Mouse (Mus musculus) MEL (cell line): ENCODE data around the gene Pcdh18. TPM values are rescaled to one million over a fixed set of nuclear protein-coding genes. Genes with fewer than 3 reads are reported as not detected.

ENCODE experiments used
- DNase-seq: peaks from one replicate; pipeline ENCODE4 v3.0.0; 2011; ENCODE audit warnings: low read depth, low spot score
- H3K27ac ChIP-seq: 2 replicates; pipeline ENCODE4 v1.5.1; 2012; ENCODE audit warnings: low read depth, mild to moderate bottlenecking, control low read depth, low read length, moderate library complexity; ENCODE audit not compliant: control insufficient read depth
- H3K27me3 ChIP-seq, 2 experiments: fragments of 150-350 bp in 1 of 2; sonication (generic) in 1 of 2; 2 replicates each; pipeline ENCODE4 v1.6.1; 2012; ENCODE audit warnings: low read length in 2 of 2, mild to moderate bottlenecking in 2 of 2, improper control_type of control experiment in 1 of 2, moderate library complexity in 1 of 2; ENCODE audit not compliant: insufficient read depth in 2 of 2, control insufficient read depth in 1 of 2
- H3K36me3 ChIP-seq, 2 experiments: 2 replicates each; pipeline ENCODE4 v1.6.1; 2012 to 2014; ENCODE audit warnings: low read length in 2 of 2, improper control_type of control experiment in 1 of 2, inconsistent platforms in 1 of 2, mild to moderate bottlenecking in 1 of 2; ENCODE audit not compliant: insufficient read depth in 2 of 2, control insufficient read depth in 1 of 2
- H3K4me1 ChIP-seq, 2 experiments: fragments of 150-350 bp in 1 of 2; sonication (generic) in 1 of 2; 2 replicates each; pipeline ENCODE4 v1.6.1; 2012; ENCODE audit warnings: low read length in 2 of 2, improper control_type of control experiment in 1 of 2, mild to moderate bottlenecking in 1 of 2; ENCODE audit not compliant: insufficient read depth in 2 of 2, control insufficient read depth in 1 of 2
- H3K4me3 ChIP-seq, 2 experiments: fragments of 150-350 bp in 1 of 2; sonication (generic) in 1 of 2; 2 replicates each; pipeline ENCODE4 v1.5.1; 2012; ENCODE audit warnings: low read depth in 2 of 2, low read length in 2 of 2, mild to moderate bottlenecking in 2 of 2, moderate library complexity in 2 of 2, control low read depth in 1 of 2, improper control_type of control experiment in 1 of 2; ENCODE audit not compliant: control insufficient read depth in 1 of 2, insufficient read depth in 1 of 2
- H3K79me2 ChIP-seq: 2 replicates; pipeline ENCODE4 v1.6.1; 2012; ENCODE audit warnings: mild to moderate bottlenecking, low read length, moderate library complexity; ENCODE audit not compliant: control insufficient read depth, poor library complexity, insufficient read depth
- H3K9ac ChIP-seq: 2 replicates; pipeline ENCODE4 v1.6.1; 2012; ENCODE audit warnings: low read depth, mild to moderate bottlenecking, control low read depth, low read length, moderate library complexity; ENCODE audit not compliant: control insufficient read depth, poor library complexity, severe bottlenecking
- H3K9me3 ChIP-seq: fragments of 150-350 bp; sonication (generic); replicated peaks from 2 replicates; pipeline ENCODE4 v1.6.1; 2012; ENCODE audit warnings: mild to moderate bottlenecking, low read length, improper control_type of control experiment, moderate library complexity; ENCODE audit not compliant: insufficient read depth
- BHLHE40 ChIP-seq: IDR thresholded peaks from 2 replicates; pipeline ENCODE4 v1.6.1; 2012; ENCODE audit warnings: low read depth, mild to moderate bottlenecking, inconsistent platforms, low read length, improper control_type of control experiment, borderline replicate concordance
- CHD2 ChIP-seq: IDR thresholded peaks from 2 replicates; pipeline ENCODE4 v1.6.1; 2011; ENCODE audit warnings: low read length, improper control_type of control experiment
- ELF1 ChIP-seq: IDR thresholded peaks from 2 replicates; pipeline ENCODE4 v1.6.1; 2014; ENCODE audit warnings: low read depth, mild to moderate bottlenecking, inconsistent platforms, low read length, improper control_type of control experiment, moderate library complexity
- EP300 ChIP-seq, 2 experiments: IDR thresholded peaks; 2 replicates each; pipeline ENCODE4 v1.6.1; 2011; ENCODE audit warnings: improper control_type of control experiment in 2 of 2, low read length in 2 of 2, low read depth in 1 of 2, mild to moderate bottlenecking in 1 of 2
- ETS1 ChIP-seq: IDR thresholded peaks from 2 replicates; pipeline ENCODE4 v1.6.1; 2012; ENCODE audit warnings: low read depth, mild to moderate bottlenecking, inconsistent platforms, low read length, improper control_type of control experiment, moderate library complexity
- GABPA ChIP-seq: IDR thresholded peaks from 2 replicates; pipeline ENCODE4 v1.6.1; 2012; ENCODE audit warnings: low read depth, mild to moderate bottlenecking, inconsistent platforms, low read length, improper control_type of control experiment, moderate library complexity
- GATA1 ChIP-seq: IDR thresholded peaks from 2 replicates; pipeline ENCODE4 v1.6.1; 2011; ENCODE audit warnings: low read depth, low read length, improper control_type of control experiment
- HCFC1 ChIP-seq: IDR thresholded peaks from 2 replicates; pipeline ENCODE4 v1.6.1; 2012; ENCODE audit warnings: low read depth, mild to moderate bottlenecking, inconsistent platforms, low read length, improper control_type of control experiment, moderate library complexity
- JUND ChIP-seq: IDR thresholded peaks from 2 replicates; pipeline ENCODE4 v1.6.1; 2011; ENCODE audit warnings: low read depth, mild to moderate bottlenecking, improper control_type of control experiment, low read length
- MEF2A ChIP-seq: IDR thresholded peaks from 2 replicates; pipeline ENCODE4 v1.6.1; 2014; ENCODE audit warnings: low read depth, mild to moderate bottlenecking, inconsistent platforms, low read length, improper control_type of control experiment; ENCODE audit not compliant: poor library complexity, insufficient replicate concordance, severe bottlenecking; ENCODE audit errors: extremely low read depth
- MYC ChIP-seq: IDR thresholded peaks from 2 replicates; pipeline ENCODE4 v1.6.1; 2011; ENCODE audit warnings: low read depth, mild to moderate bottlenecking, low read length, improper control_type of control experiment, moderate library complexity
- POLR2AphosphoS5 ChIP-seq: IDR thresholded peaks from 2 replicates; pipeline ENCODE4 v1.6.1; 2012; ENCODE audit warnings: low read depth, borderline replicate concordance, mild to moderate bottlenecking, inconsistent platforms, low read length, moderate library complexity, mixed read lengths
- RCOR1 ChIP-seq: IDR thresholded peaks from 2 replicates; pipeline ENCODE4 v1.6.1; 2012; ENCODE audit warnings: low read depth, mild to moderate bottlenecking, inconsistent platforms, low read length, improper control_type of control experiment
- SMC3 ChIP-seq: IDR thresholded peaks from 2 replicates; pipeline ENCODE4 v1.6.1; 2011; ENCODE audit warnings: low read depth, low read length, improper control_type of control experiment
- TBP ChIP-seq: IDR thresholded peaks from 2 replicates; pipeline ENCODE4 v1.8.0; 2011; ENCODE audit warnings: low read depth, low read length, improper control_type of control experiment
- TCF12 ChIP-seq: IDR thresholded peaks from 2 replicates; pipeline ENCODE4 v1.6.1; 2014; ENCODE audit warnings: low read depth, mild to moderate bottlenecking, inconsistent platforms, low read length, improper control_type of control experiment, moderate library complexity
- USF2 ChIP-seq, 2 experiments: IDR thresholded peaks; 2 replicates each; pipeline ENCODE4 v1.6.1; 2011 to 2012; ENCODE audit warnings: improper control_type of control experiment in 2 of 2, low read length in 2 of 2, borderline replicate concordance in 1 of 2, inconsistent platforms in 1 of 2, low read depth in 1 of 2, mild to moderate bottlenecking in 1 of 2; ENCODE audit not compliant: insufficient read depth in 1 of 2
- ZKSCAN1 ChIP-seq: IDR thresholded peaks from 2 replicates; pipeline ENCODE4 v1.6.1; 2012; ENCODE audit warnings: low read depth, mild to moderate bottlenecking, inconsistent platforms, low read length, improper control_type of control experiment, moderate library complexity
- ZMIZ1 ChIP-seq: IDR thresholded peaks from 2 replicates; pipeline ENCODE4 v1.6.1; 2012; ENCODE audit warnings: low read depth, mild to moderate bottlenecking, inconsistent platforms, low read length, improper control_type of control experiment, moderate library complexity
- ZNF384 ChIP-seq: IDR thresholded peaks from 2 replicates; pipeline ENCODE4 v1.6.1; 2012; ENCODE audit warnings: low read depth, mild to moderate bottlenecking, inconsistent platforms, low read length, improper control_type of control experiment
- polyA plus RNA-seq, 2 experiments: library from polyadenylated mRNA; stranded (reverse) in 1 of 2; unstranded in 1 of 2; fragments of >175 nt in 1 of 2; fragments of >200 nt in 1 of 2; gene quantifications; 2 replicates each; pipeline versions ENCODE4 v1.2.1 to v1.2.4; 2012; ENCODE audit warnings: low replicate concordance in 2 of 2, low read depth in 1 of 2; ENCODE audit not compliant: insufficient read length in 2 of 2, insufficient read depth in 1 of 2, missing spikeins in 1 of 2
- total RNA-seq: library from RNA; depleted of rRNA; stranded (reverse); fragments of 300-350 nt; gene quantifications from 2 replicates; pipeline ENCODE4 v1.2.3, GENCODE M21; 2012; rRNA removed

Gene Pcdh18
- total RNA-seq: not detected in 2 replicates
- polyA plus RNA-seq: not detected

DNA sequence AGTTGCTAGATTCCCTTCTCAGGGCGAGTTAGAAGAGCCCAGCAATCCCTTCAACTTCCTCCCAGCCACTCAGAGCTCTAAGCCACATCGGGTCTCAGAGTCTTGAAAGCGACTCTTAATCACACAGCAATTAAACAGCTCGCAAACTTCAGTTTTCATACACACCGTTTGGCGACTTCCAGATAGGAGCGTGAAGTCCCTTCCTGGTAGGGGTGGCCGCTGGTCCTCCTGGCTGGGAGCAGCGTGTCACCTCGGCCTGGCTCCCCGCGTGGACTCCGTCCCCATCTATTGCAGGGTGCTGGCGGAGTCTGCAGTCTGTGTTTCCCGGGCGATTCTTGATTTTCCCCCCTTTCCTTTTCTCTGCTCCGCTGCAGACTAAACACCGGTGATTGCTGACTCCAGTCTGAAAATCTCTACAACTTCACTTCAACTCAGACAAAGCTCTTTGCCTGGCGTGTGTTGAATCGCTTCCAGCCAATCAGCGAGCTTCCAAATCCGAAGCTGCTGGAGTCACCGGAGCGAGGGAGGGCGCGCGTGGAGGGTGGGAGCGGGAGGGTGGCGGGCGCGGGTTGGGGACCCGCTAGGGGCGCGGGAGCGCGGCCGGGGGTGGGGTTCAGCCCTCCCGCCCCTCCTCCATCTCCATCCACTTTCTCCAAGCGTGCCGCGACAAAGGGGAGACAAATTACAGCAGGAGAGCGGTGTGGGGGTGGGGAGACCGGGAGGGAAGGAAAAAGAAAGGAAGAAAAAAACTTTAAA is at the start of gene Pcdh18:
Pcdh18 (minus strand) TSS at position 456 of the 756 bp plus-strand sequence.
- Histone ChIP-seq H3K9ac (no peak within 1 kb of the TSS), H3K4me1 (no peaks in the 10 kb centered on the region), H3K9me3 (no peaks in the 10 kb centered on the region), H3K27ac (no peak within 1 kb of the TSS), H3K36me3 (no peaks in the 10 kb centered on the region), H3K79me2 (no peaks in the 10 kb centered on the region), H3K4me3 (no peak within 1 kb of the TSS)
- DNase-seq: no peak
- TF ChIP-seq POLR2AphosphoS5: no peak
- TF ChIP-seq GATA1: no peak
- TF ChIP-seq BHLHE40: no peak
- no peak for TF ChIP-seq ETS1
- no peak for TF ChIP-seq TBP
- TF ChIP-seq USF2 (IDR thresholded peaks at IDR 0.05; ENCODE audit: borderline replicate concordance in 1 of 2, insufficient read depth in 1 of 2, low read depth in 1 of 2, low read length in 2 of 2): no peak
- TF ChIP-seq ZKSCAN1: no peak
- no peak for TF ChIP-seq TCF12
- TF ChIP-seq ELF1: no peak
- TF ChIP-seq MEF2A: no peak
- TF ChIP-seq JUND: no peak
- TF ChIP-seq, all 39 proteins: peak for 0
- H3K27me3 ChIP-seq: no peaks in the 10 kb centered on the region

DNA sequence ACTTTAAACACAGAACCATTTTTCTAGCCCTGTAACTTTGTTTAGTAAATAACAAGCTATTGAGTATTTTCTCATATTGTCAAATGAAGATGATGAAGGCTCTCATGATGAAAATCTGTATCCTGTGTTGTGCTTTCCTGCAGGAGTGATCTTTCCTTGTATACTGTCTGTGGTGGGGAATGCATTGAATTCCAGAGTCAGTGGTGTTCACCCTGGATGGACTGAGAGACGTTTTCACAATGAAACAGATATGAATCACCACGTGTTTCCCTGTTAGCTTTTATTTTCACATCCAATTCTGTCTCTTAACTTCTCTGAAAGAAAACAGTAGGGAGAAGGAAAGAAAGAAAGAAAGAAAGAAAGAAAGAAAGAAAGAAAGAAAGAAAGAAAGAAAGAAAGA is 49.7 kb upstream of the Pcdh18 start:
- Histone ChIP-seq H3K79me2 (no peaks in the 10 kb centered on the region), H3K4me3 (no peak overlapping the region), H3K27ac (no peak overlapping the region)
- TF ChIP-seq ZMIZ1 (no peak), MYC (no peak), CHD2 (no peak), GABPA (no peak), EP300 (IDR thresholded peaks at IDR 0.05; ENCODE audit: low read depth in 1 of 2, low read length in 2 of 2) (no peak), ZNF384 (no peak), ZKSCAN1 (no peak), RCOR1 (no peak), USF2 (IDR thresholded peaks at IDR 0.05; ENCODE audit: borderline replicate concordance in 1 of 2, insufficient read depth in 1 of 2, low read depth in 1 of 2, low read length in 2 of 2) (no peak), SMC3 (no peak), HCFC1 (no peak)
- TF ChIP-seq, all 39 proteins: peak for 0
- H3K9me3 ChIP-seq: no peaks in the 10 kb centered on the region
- H3K9ac ChIP-seq: no peak overlapping the region
- H3K27me3 ChIP-seq: no peaks in the 10 kb centered on the region
- DNase-seq: no peak
- no peaks in the 10 kb centered on the region for H3K36me3 ChIP-seq
- H3K4me1 ChIP-seq: no peaks in the 10 kb centered on the region
